Mouse (Mus musculus): ENCODE data around the gene Rbl2. TPM values are rescaled to one million over a fixed set of nuclear protein-coding genes. Genes with fewer than 3 reads are reported as not detected.

Rbl2 gene
- polyA plus RNA-seq, 1 experiment = 24.5 TPM

DNA sequence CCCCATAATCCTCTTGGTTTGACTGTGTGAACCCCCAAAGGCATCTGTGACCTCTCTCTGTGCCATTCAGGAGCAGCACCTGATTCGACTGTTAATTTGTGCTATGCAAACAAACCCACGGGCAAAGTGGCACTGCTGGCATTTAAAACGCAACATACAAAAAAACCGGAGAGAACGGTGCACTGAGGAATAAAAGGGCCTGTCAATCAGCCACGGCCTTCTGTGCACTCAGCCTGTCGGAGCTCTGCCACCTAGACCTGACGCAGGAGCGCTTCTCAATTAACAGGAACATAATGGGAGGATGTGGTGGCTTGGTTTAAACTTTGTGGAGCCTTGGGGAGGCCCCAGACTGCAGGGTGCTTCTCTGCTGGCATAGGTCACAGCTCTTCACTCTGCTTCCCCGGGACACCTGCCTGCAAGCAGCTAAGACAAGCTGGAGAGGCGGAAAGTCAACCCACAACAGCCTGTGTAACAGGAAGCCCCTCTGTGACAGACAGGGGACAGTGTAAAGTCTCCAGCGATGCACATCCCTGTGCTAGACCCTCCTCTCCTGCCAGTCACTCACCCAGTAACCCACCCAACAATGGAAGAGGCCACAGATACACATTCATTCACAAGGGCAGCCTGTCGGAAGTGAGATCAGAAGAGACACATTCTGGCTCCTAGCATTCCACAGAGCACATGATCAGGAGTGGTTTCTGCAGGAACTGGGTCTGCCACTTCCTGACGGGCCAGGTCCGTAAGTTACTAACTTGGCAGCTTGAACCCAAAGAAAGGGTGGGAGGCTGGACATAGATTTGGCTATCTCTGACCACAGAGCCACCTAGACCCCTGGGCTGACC is 90.3 kb downstream of the Rbl2 start:
- DNase-seq (ENCODE audit: low read depth) = no peak

DNA sequence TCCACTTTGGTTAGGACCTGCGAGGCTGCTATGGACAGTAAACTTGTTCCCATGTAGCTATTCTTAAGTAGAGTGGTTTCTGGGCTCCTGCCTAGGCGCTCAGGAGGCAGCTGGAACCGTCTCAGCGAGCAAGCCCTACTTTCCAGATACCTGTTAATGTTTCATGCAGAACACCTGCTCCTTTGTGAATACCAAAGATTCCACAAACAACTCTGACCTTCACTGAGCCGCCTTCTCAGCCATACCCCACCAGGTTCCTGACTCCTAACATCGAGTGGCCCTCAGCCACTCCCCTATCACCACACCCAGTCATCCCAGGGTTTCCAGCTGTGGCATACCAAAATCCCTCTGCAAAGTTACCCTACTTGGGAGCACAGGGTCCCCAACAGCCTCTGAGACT is 100.3 kb downstream of the Rbl2 start:
- DNase-seq (ENCODE audit: low read depth) = no peak

DNA sequence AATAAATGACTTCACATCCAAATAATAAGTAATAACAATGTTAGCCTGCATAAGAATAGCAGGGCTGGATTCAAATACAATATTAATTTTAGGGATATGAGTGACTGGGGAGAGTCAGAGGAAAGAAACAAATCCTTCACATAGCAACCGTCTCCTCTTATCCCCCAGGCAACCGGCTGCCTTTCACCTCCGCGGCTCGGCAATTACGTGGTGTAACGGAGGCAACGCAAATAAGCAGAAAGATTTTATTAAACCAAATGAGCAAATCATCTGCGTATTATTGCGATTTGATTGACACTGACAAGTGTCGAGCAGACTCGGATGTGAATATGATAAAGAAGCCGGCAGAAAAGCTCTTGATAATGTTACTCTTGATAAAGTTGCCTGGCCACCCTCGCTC is 101.1 kb downstream of the Rbl2 start:
- DNase-seq (ENCODE audit: low read depth) = no peak

DNA sequence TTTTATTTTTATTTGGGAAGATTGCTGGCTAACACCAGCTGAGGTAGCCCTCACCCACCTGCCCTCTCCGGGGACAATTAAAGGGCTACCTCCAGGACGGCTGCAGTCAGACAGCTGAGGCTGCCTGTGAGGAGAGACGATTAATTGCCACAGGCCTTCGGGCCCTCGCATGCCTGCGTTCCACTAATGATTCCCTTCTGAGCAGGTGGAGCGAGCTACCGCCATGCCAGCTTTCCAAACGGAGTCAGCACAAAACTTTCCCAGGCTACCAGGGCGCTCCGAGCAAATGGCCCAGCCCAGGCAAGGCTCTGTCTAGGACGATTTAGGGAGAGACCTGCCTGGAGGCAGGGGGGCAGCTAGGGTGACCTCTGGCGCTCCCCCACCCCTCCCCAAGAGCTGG is 101.7 kb downstream of the Rbl2 start:
- no peak for DNase-seq (ENCODE audit: low read depth)

Other genes starting within 250 kb of the Rbl2 start
- 2,387 and 2,859 TPM in 2 replicates for gene Chd9, start 241.7 kb upstream of the Rbl2 start, polyA plus RNA-seq (2012; rRNA removed)
- 99.1 and 101 TPM in 2 replicates for gene Aktip, start 129.9 kb downstream of the Rbl2 start, polyA plus RNA-seq (2012; rRNA removed)
- 1.3 and 1.8 TPM in 2 replicates for gene Rpgrip1l, start 243.2 kb downstream of the Rbl2 start, polyA plus RNA-seq (2012; rRNA removed)
- gene Fto, start 243.5 kb downstream of the Rbl2 start, polyA plus RNA-seq (2012; rRNA removed) = 37.7 and 41.2 TPM in 2 replicates

Measured in gonadal fat pad, adult 2 months (tissue).